Mouse (Mus musculus) mesoderm, embryonic 11.5 days (tissue): ENCODE measurements around the gene Depdc1a.
"Not testable (repeated sequence)": the region's sequence is repeated elsewhere in the genome, so short reads cannot be mapped to it uniquely, and the experiment has no call there.

ENCODE experiments used
- DNase-seq: peaks from one replicate; pipeline ENCODE4 v3.0.0-alpha.2; 2012; ENCODE audit warnings: low read depth, low spot score

Gene Depdc1a

GRCm38 (mm10) chr3:159495243-159495801, at the start of gene Depdc1a:
Gene Depdc1a, plus strand, starts transcription at chr3:159495433.
- DNase-seq: peak; percentile 94

DNA sequence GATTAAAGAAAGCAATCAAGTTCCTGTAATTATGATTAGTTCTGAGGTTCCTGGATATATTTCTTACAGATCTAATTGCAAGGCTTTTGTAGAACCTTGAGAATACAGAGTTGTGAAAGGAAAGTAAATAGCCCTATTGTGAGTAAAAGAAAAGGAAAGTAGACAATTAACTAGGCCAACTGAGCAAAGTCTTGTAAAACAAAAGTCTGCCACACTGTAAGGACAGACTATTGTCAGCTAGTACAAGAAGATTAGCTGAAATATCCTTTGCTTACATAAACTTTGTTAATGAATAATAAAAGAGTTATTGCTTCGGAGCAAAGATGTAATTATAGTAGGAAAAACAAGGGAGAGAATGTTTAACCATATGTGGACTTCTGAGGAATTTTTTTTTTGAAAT, 25.2 kb upstream of the Depdc1a start:
- DNase-seq: no peak

DNA sequence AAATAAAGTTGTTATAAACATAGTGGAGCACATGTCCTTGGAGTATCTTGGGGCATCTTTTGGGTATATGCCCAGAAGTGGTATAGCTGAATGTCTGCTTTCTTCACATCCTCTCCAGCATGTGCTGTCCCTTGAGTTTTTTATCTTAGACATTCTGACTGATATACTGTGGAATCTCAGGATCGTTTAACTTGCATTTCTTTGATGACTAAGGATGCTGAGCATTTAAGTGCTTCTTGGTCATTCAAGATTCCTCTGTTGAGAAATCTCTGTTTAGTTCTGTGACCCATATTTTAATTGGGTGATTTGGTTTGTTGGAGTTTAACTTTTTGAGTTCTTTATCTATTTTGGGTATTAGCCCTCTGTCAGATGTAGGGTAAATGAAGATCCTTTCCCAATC, 19.8 kb upstream of the Depdc1a start:
- no peak for DNase-seq

GRCm38 (mm10) chr3:159477250-159477962, 17.8 kb upstream of the Depdc1a start:
- DNase-seq: no peak

GRCm38 (mm10) chr3:159494709-159495108, 524 bp upstream of the Depdc1a start:
- DNase-seq: not testable (repeated sequence)

DNA sequence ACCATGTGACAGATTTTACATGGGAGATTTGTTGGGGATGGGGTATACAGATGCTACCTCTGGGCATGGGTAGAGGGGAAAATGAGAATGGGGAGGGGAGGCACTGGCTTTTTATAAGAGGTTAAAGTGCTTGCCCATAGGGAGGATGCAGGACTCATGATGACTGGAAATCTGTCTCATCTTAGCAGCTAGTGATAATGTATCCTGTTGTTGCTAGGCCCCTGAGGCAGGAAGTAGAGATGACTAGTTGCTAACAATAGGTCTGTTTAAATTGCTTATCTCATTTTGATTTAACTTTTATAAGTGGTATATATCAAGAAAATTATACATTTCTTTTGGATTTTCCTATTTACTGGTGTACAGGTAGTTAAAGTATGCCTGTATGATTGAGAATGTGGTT, 13.7 kb downstream of the Depdc1a start:
- no peak for DNase-seq

DNA sequence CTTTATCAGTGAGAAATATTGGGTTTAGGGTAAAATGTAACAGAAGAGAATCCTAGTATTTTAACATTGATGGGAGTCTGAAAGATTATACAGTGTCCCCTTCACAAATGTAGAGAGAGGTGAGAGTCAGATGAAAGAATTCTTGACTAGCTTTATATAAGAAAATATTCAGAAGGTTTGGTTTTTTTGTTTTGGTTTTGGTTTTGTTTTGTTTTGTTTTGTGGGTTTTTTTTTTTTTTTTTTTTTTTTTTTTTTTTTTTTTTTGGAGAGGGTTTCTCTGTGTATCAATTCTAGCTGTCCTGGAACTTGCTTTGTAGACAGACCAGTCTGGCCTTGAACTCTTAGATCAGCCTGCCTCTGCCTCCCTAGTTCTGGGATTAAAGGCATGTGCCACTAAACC, 33.3 kb downstream of the Depdc1a start:
- no peak for DNase-seq

- no peak for DNase-seq
Observed at GRCm38 (mm10) chr3:159548303-159548702, 53.1 kb downstream of the Depdc1a start.

DNA sequence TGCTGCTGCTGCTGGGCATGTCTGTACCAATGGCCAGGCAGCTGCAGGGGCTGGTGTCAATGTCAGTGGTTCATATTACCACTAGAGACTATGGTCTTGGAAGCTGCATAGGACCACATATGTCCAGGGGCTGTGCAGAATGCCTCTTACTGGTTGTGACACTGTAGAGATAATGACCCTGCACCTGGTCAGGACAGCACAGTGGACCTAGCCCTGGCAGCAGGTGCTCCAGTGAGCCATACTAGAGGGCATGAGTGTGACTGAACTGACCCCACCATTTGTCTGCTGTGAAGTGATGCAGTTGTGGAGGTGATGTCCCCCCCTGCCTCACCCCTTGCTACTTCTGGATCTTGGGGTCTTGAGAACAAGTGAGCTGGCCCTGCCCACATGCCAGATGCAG, 55.0 kb downstream of the Depdc1a start:
- DNase-seq: no peak
